Mouse (Mus musculus) urinary bladder, postnatal 10 days (tissue): ENCODE results near the gene Atp1a4.

Experiments
- DNase-seq: peaks from one replicate; pipeline ENCODE4 v3.0.0; 2022; ENCODE audit warnings: low spot score

Atp1a4 gene

DNA sequence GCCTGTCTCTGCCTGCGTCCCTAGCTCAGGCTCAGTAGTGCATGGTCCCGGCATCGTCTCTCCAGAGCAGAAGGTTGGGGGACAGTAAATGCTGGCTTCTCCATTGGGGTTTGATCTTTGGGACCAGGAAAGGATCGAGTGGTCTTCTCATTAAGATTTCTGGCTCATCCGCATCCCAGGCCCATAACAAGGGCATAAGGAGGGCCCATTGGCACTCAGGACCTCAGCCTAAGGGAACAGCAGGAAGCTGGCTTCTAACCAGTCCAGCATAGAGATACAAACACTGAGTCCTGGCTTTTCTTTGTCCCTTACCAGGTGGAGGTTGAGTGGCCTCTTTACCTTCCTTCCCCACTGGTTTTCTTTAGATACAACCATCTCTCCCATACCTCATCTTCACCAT lies 60.4 kb downstream of the Atp1a4 start:
- DNase-seq = no peak

DNA sequence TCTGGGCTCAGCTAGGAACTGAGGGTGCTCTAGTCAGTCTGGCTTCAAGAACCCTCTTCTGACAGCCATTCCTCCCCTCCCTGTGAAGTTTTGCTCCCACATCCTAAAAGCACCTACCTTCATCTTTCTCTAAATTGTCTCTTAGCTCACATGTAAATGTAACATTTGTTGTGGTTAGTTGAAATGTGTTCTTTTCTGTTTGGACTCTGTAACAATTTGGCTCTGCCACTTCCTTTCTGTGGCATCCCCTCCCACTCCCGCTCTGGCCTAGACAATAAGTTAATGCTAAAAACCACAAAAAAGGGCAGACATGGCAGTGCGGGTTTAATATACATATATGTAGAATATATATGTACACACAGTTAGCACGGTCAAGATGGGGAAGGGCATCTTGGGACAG lies 61.1 kb downstream of the Atp1a4 start:
- no peak for DNase-seq

DNA sequence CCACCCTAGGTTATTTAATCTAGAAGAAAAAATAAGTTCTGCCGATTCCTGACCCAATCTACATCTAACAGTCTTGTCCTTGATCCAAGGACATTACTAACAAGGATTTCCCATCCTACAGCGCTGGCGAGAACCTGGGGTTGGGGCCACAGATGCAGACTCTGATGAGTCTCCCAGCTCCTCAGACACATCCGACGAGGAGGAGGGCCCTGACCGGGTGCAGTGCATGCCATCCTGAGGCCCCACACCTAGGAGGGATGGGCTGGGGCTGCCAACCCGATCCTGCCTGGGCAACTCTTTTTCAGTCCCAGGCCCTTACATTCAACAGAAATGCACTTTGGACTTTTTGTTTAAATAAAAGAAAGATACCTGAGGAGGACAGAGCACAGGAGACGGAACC lies 63.8 kb downstream of the Atp1a4 start:
- no peak for DNase-seq

GRCm38 (mm10) chr1:172192217-172192616 lies 66.0 kb downstream of the Atp1a4 start:
- no peak for DNase-seq

GRCm38 (mm10) chr1:172191578-172191977 lies 66.6 kb downstream of the Atp1a4 start:
- DNase-seq = no peak

- no peak for DNase-seq
Measured at GRCm38 (mm10) chr1:172188891-172189290, 69.3 kb downstream of the Atp1a4 start.

- DNase-seq = no peak
Measured at GRCm38 (mm10) chr1:172186401-172187289, 71.6 kb downstream of the Atp1a4 start.

DNA sequence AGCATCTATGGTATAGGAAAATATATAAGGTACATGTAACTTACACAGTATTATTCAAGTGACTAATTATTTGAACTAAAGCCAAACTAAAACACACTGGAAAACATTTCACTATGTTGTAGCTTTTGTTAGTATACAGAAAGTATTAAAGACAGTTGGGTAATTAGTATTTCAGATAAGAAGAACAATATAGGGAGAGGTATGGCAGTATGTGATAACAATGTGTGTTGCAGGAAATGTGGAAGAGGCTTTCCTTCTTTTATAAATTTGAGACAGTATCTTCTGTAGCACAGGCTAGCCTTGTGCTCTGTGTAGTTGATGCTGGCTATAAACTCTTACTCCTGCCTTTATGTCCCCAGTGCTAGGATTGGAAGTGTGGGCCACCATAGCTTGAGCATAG lies 74.3 kb downstream of the Atp1a4 start:
- no peak for DNase-seq

DNA sequence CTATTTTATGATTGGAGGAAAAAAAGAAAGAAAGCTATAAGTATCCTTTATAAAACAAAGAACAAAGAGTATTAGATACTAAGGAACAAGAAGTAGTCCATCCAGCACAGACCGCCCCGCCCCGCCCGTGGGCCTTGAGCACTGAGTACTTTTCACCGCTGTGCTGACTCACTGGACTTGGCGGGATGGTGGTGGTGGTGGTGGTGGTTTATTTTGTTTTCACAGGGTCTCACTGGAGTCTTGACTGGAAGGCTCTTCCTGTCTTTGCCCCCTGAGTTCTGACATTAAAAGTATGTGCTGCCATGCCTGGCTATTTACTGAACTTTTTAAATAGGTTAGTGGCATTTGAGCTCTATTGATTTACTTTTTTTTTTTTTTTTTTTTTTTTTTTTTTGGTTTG lies 75.2 kb downstream of the Atp1a4 start:
- DNase-seq = no peak

DNA sequence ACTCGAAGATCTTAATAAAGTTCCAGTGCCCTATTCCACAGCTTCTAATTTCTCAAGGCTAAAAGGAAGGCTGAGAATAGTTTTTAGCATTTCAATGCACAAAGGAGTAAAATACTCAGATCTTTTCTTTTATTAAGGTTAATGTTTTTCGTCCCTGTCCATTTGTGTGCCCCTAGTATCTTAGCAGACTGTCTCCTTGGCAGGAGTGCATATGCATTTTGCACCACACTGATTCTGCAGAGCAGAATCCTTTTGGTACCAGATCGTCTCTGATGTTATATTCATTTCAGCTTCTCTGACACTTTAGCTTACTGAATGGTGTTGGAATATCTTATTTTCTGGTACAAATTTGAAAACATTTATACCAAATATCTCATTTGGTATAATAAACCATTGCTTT lies 76.4 kb downstream of the Atp1a4 start:
- DNase-seq = no peak

GRCm38 (mm10) chr1:172180881-172181280 lies 77.3 kb downstream of the Atp1a4 start:
- no peak for DNase-seq

DNA sequence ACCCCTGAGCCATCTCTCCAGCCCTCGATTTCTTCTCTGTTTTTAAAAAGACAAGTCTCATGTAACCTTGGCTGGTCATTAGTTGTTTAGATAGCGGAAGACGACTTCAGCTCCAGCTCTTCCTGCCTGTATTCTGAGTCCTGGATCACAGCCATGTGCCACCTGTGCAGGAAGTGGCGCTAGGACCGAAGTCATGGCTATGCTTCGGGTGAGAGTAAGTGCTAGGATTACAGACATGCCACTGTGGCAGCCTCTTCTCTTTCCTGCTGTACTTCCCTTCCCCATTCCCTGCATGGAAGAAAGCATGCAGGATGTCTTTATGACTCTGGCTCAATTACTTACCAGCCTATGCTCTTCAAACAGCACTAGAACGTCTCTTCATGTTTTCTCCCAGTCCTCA lies 79.1 kb downstream of the Atp1a4 start:
- no peak for DNase-seq

DNA sequence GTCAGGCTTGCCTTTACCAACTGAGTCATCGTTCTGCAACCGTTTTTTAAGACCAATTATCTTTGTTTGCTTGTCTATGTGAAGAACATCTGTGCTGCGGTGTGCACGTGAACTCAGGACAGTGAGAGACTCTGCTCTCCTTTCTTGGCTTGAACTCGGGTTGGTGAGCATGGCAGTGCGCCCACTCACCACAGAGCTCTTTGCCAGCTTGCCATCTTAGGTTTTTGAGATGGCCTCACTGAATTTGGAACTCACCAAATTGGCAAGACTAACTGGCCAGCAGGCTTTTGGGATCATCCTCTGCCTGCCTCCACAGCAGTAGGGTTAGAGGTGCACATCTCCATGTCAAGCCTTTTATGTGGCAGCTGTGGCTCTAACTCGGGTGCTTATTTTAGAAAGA lies 80.4 kb downstream of the Atp1a4 start:
- no peak for DNase-seq
